Mouse (Mus musculus): ENCODE measurements around the gene Celf1.

DNA sequence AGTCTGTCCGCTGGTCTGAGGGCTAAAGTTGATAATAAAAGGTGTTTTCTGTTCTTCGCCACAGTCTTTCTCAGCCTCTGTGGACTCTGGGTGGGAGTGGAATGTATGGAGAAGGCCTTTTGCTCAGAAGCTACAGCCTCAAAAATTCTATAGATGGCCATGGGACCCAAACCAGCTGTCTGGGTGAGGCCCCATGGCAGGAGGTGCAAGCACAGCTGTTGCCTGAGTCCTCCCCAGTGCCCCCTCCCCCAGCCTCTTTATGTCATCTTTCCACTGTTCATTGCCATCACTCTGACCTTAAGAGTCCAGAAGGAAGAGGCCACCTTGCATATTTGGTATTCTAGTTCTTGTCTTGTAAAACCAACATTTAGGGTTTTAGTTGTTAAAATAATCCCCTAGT lies 119.2 kb downstream of the Celf1 start:
- no peak for TF ChIP-seq MAZ (IDR thresholded peaks at IDR 0.05; ENCODE audit: low read depth, low read length)
- no peak for TF ChIP-seq TCF12 (IDR thresholded peaks at IDR 0.05; ENCODE audit: low read depth, low read length)
- TF ChIP-seq CTCF (IDR thresholded peaks at IDR 0.05 in 2 of 3, conservative IDR thresholded peaks at IDR 0.05 in 1 of 3; ENCODE audit: control insufficient read depth in 1 of 3, insufficient read depth in 1 of 3, low read depth in 2 of 3, low read length in 3 of 3, poor library complexity in 1 of 3, severe bottlenecking in 1 of 3): no peak
- no peak for TF ChIP-seq ZMIZ1 (IDR thresholded peaks at IDR 0.05; ENCODE audit: low read depth, low read length)
- no peak for TF ChIP-seq E2F4 (IDR thresholded peaks at IDR 0.05; ENCODE audit: borderline replicate concordance, low read depth, low read length)
- TF ChIP-seq NRF1 (IDR thresholded peaks at IDR 0.05; ENCODE audit: insufficient read depth, low read depth, low read length, poor library complexity, severe bottlenecking): no peak

Measured in MEL (cell line).